Mouse (Mus musculus): Measurements from ENCODE around the gene Cldnd1.

GRCm38 (mm10) chr16:58700174-58700573 lies 27.5 kb upstream of the Cldnd1 start:
- TF ChIP-seq CTCF (conservative IDR thresholded peaks at IDR 0.05; ENCODE audit: insufficient read depth, insufficient read length, low read depth, low read length) (no peak), POLR2A (IDR thresholded peaks at IDR 0.05; ENCODE audit: low read depth, low read length) (no peak)
